Mouse (Mus musculus) neural tube, embryonic 11.5 days (tissue): ENCODE measurements at regions not wholly inside any gene's neighbourhood (a gene's known extent, or its start where the extent isn't known, plus 50 kb on each side); places are given as distances from the start of the nearest gene placed in this dataset.

Source experiments
- ATAC-seq: fragments of 200-750 bp; cut with Nextera tagmentation; 2 replicates; pipeline ENCODE4 v1.8.0; 2017; ENCODE audit warnings: moderate number of reproducible peaks, mild to moderate bottlenecking, moderate TSS enrichment, moderate library complexity; ENCODE audit not compliant: insufficient read depth, low FRiP score, low TSS enrichment
- DNase-seq: peaks from one replicate; pipeline ENCODE4 v3.0.0-alpha.2; 2015; ENCODE audit warnings: low spot score
- H3K27ac ChIP-seq: fragments of 300-500 bp; sonication (generic); 2 replicates; pipeline ENCODE4 v1.5.1; 2014; ENCODE audit warnings: low read depth, mild to moderate bottlenecking, low read length
- H3K27me3 ChIP-seq: fragments of 300-500 bp; sonication (generic); 2 replicates; pipeline ENCODE4 v1.6.1; 2014; ENCODE audit warnings: mild to moderate bottlenecking, low read length, mixed read lengths; ENCODE audit not compliant: control insufficient read depth, insufficient read depth
- H3K36me3 ChIP-seq: fragments of 300-500 bp; sonication (generic); 2 replicates; pipeline ENCODE4 v1.6.1; 2014; ENCODE audit warnings: mild to moderate bottlenecking, low read length, moderate library complexity, mixed read lengths; ENCODE audit not compliant: control insufficient read depth, insufficient read depth
- H3K4me1 ChIP-seq: fragments of 300-500 bp; sonication (generic); 2 replicates; pipeline ENCODE4 v1.6.1; 2014; ENCODE audit warnings: low read length, mixed read lengths; ENCODE audit not compliant: control insufficient read depth, insufficient read depth
- H3K4me2 ChIP-seq: fragments of 300-500 bp; sonication (generic); 2 replicates; pipeline ENCODE4 v1.6.1; 2014; ENCODE audit warnings: low read depth, mild to moderate bottlenecking, moderate library complexity
- H3K4me3 ChIP-seq: fragments of 300-500 bp; sonication (generic); 2 replicates; pipeline ENCODE4 v1.5.1; 2014; ENCODE audit warnings: low read depth, low read length
- H3K9ac ChIP-seq: fragments of 300-500 bp; sonication (generic); 2 replicates; pipeline ENCODE4 v1.6.1; 2014; ENCODE audit warnings: mild to moderate bottlenecking, low read length
- H3K9me3 ChIP-seq: fragments of 300-500 bp; sonication (generic); 2 replicates; pipeline ENCODE4 v1.6.1; 2016; ENCODE audit warnings: low read length; ENCODE audit not compliant: control insufficient read depth
- WGBS: fragments of 180-500 bp; shearing (Covaris S2); extraction: QIAGEN DNeasy Blood & Tissue Kit; methylation state at CpG from one replicate; pipeline ENCODE4 v1.1.7; 2014; 5-methylcytosine and 5-hydroxymethylcytosine counted together

DNA sequence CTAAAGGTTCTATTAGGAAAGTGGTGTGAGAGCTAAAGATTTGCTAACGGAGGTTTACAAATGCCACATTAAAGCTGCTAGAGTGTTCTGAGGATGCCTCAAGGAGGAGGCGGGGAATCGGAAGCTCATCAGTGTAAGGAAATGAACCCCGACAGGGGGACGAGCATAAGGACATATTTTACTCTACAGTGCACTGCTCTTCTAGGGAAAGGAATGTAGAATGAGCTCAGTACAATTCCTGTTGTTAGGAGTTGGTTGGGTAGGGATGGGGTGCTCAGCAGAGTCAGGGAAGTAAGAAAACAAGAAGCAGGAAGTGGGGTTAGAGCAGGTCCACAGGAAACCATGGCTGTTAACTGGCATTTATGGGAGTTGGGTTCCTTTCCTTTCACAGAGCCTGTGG lies 54.6 kb downstream of the Mex3b start:
- WGBS = 60% methylated on average over 5 of the region's 5 CpGs
- no peaks in the 10 kb centered on the region for H3K4me1 ChIP-seq
- ATAC-seq (no peak), DNase-seq (no peak)
- H3K4me2 ChIP-seq = no peak overlapping the region
- H3K4me3 ChIP-seq = no peak overlapping the region
- H3K36me3 ChIP-seq = no peaks in the 10 kb centered on the region
- no peaks in the 10 kb centered on the region for H3K27me3 ChIP-seq
- no peak overlapping the region for H3K27ac ChIP-seq
- H3K9me3 ChIP-seq = no peaks in the 10 kb centered on the region
- H3K9ac ChIP-seq = no peak overlapping the region

DNA sequence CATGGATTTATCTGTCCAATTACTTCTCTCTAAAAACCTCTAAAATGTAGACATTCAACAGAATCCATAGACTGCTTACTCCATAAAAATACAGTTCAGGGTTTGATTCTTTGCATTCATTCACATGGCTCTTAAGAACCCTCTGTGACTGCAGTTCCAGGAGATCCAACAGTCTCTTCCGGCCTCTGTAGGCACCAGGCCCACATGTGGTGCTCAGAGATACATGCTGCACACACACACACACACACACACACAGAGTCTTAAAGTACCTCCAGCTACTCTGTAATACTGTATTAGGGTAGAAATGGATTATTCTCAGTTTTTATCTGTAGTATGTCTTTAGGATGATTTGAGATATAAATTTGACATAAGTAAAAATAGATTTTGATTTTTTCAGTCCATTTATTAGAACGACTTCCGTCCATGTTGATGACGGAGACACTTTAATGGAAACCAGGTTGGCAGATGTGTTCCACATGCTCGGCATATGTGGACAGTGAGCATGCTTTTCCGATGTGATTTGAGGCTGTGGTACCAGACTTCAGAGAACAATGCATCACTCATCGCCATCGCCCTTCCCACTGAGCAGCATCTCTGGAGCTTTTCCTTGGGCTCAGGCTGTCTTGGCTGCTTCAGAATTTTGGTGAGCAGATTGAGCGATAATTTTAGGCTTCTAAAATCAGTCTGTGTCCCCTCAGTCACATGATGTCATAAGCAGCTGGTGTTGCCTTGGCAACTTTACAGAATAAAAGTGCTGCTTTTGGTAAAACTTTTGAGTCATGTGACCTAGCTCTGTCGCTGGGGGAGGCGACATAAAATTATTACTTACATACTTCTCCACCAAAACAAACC lies 56.3 kb downstream of the Mex3b start:
- H3K27me3 ChIP-seq = no peaks in the 10 kb centered on the region
- H3K9me3 ChIP-seq = no peaks in the 10 kb centered on the region

DNA sequence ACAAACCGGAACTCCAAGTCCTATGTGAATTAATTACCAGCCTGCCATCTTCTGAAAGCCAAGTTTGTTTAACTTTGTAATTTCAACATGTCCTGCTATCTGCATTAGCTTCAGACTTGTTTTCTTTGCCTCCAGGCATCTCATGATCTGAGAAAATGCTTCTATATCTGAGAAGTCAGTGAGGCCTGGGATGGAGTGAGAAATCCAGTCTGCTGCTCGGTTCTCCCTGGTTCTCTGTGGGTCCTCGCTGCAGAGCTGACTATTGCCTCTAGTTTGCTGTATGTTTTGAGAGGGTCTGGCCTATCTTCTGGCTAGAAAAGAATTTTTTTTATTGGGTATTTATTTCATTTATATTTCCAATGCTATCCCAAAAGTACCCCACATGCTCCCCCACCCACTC lies 57.0 kb downstream of the Mex3b start:
- Histone ChIP-seq H3K4me1 (no peaks in the 10 kb centered on the region), H3K9me3 (no peaks in the 10 kb centered on the region), H3K4me2 (no peak overlapping the region), H3K27ac (no peak overlapping the region), H3K4me3 (no peak overlapping the region), H3K9ac (no peak overlapping the region), H3K27me3 (no peaks in the 10 kb centered on the region), H3K36me3 (no peaks in the 10 kb centered on the region)
- WGBS = 78% methylated on average over 3 of the region's 3 CpGs
- DNase-seq = no peak
- no peak for ATAC-seq

More for the DNA sequence above, 56.3 kb downstream of the Mex3b start:
- H3K27ac ChIP-seq = no peak overlapping the region
- no peak overlapping the region for H3K9ac ChIP-seq
- H3K36me3 ChIP-seq = no peaks in the 10 kb centered on the region
- ATAC-seq (no peak), DNase-seq (peak; percentile 49)
- H3K4me3 ChIP-seq = no peak overlapping the region
- H3K4me2 ChIP-seq = no peak overlapping the region
- 65% methylated on average over 11 of the region's 11 CpGs for WGBS
- no peaks in the 10 kb centered on the region for H3K4me1 ChIP-seq

DNA sequence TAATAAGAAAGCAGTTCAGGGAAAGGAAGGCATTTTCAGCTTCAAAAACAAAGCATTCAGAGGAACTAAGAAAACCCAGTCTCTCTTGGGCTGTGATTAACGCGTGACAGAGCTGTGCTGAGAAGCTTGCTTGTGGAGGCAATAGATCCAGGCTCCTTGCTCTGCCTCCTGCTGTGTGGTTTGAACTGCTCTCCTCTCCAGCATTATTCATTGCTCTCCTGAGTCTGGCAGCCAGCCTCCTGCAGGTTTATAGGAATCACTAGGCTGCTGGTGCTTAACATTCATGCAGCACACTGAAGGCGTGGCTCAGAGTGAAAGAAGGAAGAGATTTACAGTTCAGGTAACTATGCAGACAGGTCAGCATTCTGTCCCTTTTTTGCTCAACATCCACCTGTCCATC lies 71.2 kb downstream of the Mex3b start:
- Histone ChIP-seq H3K9me3 (no peaks in the 10 kb centered on the region), H3K9ac (no peak overlapping the region), H3K4me1 (peaks cover 6% of the 10 kb centered on the region; the same call in 1 of the 2 replicates), H3K27me3 (no peaks in the 10 kb centered on the region), H3K4me3 (no peak overlapping the region), H3K4me2 (no peak overlapping the region), H3K36me3 (no peaks in the 10 kb centered on the region), H3K27ac (0 out of 2 replicates have a peak overlapping the region, but pooled peaks have one; percentile 11)
- DNase-seq (peak; percentile 38), ATAC-seq (peak; percentile 79)
- WGBS = 11% methylated on average over 3 of the region's 3 CpGs

DNA sequence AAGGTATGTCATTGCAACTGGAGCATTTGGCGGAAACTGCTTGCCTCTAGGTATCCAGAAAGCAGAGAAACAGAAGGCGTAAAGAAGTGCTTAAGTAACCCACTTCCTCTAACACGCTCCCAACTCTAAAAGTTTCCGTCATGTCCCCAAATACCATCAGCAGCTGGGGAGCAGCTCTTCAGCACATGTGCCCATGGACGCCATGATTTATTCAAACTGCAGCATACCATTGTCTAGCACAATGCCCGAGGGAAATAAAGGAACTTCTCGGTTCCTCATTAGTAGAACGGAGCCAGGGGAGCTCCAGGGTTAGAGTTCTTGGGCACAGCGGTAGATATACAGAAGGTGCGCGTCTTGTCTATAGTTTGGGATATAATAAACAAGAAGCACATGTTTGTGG lies 72.4 kb downstream of the Mex3b start:
- Histone ChIP-seq H3K9ac (no peak overlapping the region), H3K4me3 (no peak overlapping the region), H3K27me3 (no peaks in the 10 kb centered on the region), H3K27ac (no peak overlapping the region), H3K4me2 (no peak overlapping the region), H3K9me3 (no peaks in the 10 kb centered on the region), H3K36me3 (no peaks in the 10 kb centered on the region), H3K4me1 (peaks cover 6% of the 10 kb centered on the region; the same call in 1 of the 2 replicates)
- DNase-seq (no peak), ATAC-seq (no peak)
- 78% methylated on average over 11 of the region's 11 CpGs for WGBS

DNA sequence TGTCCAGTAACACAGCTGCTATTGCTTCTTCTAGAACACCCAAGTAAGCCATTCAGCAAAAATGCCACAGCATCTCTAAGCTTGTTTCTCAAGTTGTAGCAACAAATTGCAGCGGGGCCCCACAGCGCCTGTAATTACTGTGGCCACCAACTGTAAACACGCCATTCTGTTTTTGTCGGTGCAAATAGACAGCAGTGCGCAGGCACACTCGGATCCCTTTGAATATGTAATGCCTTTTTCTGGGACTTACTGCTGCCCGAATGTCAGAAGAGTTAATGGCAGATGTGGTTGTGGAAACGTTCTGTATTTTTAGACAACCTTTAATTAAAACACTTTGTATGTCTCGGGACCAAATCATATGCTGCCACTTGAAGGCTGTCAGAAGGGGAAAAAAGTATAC lies 76.2 kb downstream of the Mex3b start:
- Histone ChIP-seq H3K4me1 (0 out of 2 replicates have a peak, but pooled peaks cover 1% of the 10 kb centered on the region), H3K27ac (no peak overlapping the region), H3K27me3 (no peaks in the 10 kb centered on the region), H3K9ac (no peak overlapping the region), H3K4me3 (no peak overlapping the region), H3K4me2 (no peak overlapping the region), H3K9me3 (no peaks in the 10 kb centered on the region), H3K36me3 (no peaks in the 10 kb centered on the region)
- ATAC-seq (no peak), DNase-seq (no peak)
- WGBS = 90% methylated on average over 9 of the region's 9 CpGs

DNA sequence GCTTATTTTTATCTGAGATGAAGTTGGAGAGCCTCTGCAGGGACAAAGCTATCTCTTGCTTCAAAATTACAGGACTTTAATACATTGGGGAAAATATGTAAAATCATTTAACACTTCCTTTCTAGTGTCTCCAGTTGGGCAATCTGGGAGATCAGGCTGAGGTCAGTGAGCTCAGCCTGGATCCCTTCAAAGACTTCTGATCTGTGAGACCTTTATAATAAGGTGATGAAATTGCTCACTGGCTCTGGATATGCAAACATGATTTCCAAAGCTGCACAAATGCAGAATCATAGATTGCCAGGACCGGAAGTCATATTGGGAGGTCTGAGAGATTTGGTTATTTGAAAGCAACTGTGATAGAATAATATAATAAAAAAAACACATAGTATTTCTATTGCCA lies 76.7 kb downstream of the Mex3b start:
- WGBS = 98% methylated on average over 1 of the region's 1 CpGs
- Histone ChIP-seq H3K4me1 (no peaks in the 10 kb centered on the region), H3K27ac (no peak overlapping the region), H3K4me2 (no peak overlapping the region), H3K9me3 (no peaks in the 10 kb centered on the region), H3K36me3 (no peaks in the 10 kb centered on the region), H3K9ac (no peak overlapping the region), H3K4me3 (no peak overlapping the region), H3K27me3 (no peaks in the 10 kb centered on the region)
- DNase-seq (no peak), ATAC-seq (no peak)

DNA sequence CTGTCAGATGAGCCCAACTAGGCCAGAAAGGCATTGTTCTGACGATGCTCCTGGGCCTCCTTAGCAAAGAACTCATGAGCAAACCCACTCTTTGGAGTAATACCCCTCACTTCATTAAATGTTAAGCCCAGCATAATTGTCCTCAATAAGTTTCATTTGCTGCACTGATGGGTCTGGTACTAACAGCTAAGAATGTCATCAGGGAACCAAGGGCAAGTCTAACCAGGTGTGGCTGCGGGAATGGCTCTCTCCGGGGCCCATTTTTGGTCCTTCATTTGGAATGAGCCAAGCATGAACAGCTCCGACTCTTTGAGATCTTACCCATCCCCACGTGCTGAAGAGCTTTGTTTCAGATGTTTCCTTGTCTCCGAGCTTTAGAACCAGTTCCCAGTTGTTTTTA lies 82.2 kb downstream of the Mex3b start:
- DNase-seq (no peak), ATAC-seq (no peak)
- Histone ChIP-seq H3K27me3 (no peaks in the 10 kb centered on the region), H3K4me3 (no peak overlapping the region), H3K9ac (no peak overlapping the region), H3K36me3 (no peaks in the 10 kb centered on the region), H3K4me2 (no peak overlapping the region), H3K9me3 (no peaks in the 10 kb centered on the region), H3K27ac (no peak overlapping the region), H3K4me1 (no peaks in the 10 kb centered on the region)
- 87% methylated on average over 6 of the region's 6 CpGs for WGBS
